Mouse (Mus musculus) heart, embryonic 15.5 days (tissue): ENCODE measurements around the gene E330017A01Rik. TPM values are rescaled to one million over a fixed set of nuclear protein-coding genes. Genes with fewer than 3 reads are reported as not detected.

Experiments used
- ATAC-seq: fragments of 200-750 bp; cut with Nextera tagmentation; replicated peaks from 2 replicates; pipeline ENCODE4 v1.8.0; 2017; ENCODE audit warnings: low read depth, moderate TSS enrichment; ENCODE audit not compliant: insufficient number of reproducible peaks, insufficient read depth, low FRiP score
- H3K27ac ChIP-seq: fragments of 300-500 bp; sonication (generic); 2 replicates; pipeline ENCODE4 v1.5.1; 2015; ENCODE audit warnings: mild to moderate bottlenecking, inconsistent platforms
- H3K27me3 ChIP-seq: fragments of 300-500 bp; sonication (generic); 2 replicates; pipeline ENCODE4 v1.6.1; 2015; ENCODE audit warnings: inconsistent platforms
- H3K36me3 ChIP-seq: fragments of 300-500 bp; sonication (generic); 2 replicates; pipeline ENCODE4 v1.6.1; 2015; ENCODE audit warnings: mild to moderate bottlenecking, inconsistent platforms
- H3K4me1 ChIP-seq: fragments of 300-500 bp; sonication (generic); replicated peaks from 2 replicates; pipeline ENCODE4 v1.6.1; 2015; ENCODE audit warnings: inconsistent platforms
- H3K4me2 ChIP-seq: fragments of 300-500 bp; sonication (generic); 2 replicates; pipeline ENCODE4 v1.6.1; 2015; ENCODE audit warnings: inconsistent platforms, mild to moderate bottlenecking, moderate library complexity
- H3K4me3 ChIP-seq: fragments of 300-500 bp; sonication (generic); 2 replicates; pipeline ENCODE4 v1.5.1; 2015; ENCODE audit warnings: mild to moderate bottlenecking, inconsistent platforms
- H3K9ac ChIP-seq: fragments of 300-500 bp; sonication (generic); 2 replicates; pipeline ENCODE4 v1.6.1; 2015; ENCODE audit warnings: mild to moderate bottlenecking, inconsistent platforms
- H3K9me3 ChIP-seq: fragments of 300-500 bp; sonication (generic); replicated peaks from 2 replicates; pipeline ENCODE4 v1.6.1; 2016; ENCODE audit warnings: inconsistent platforms
- WGBS: fragments of 180-500 bp; shearing (Covaris S2); methylation state at CpG from one replicate; pipeline ENCODE4 v1.1.7; 2015; ENCODE audit warnings: mixed read lengths; 5-methylcytosine and 5-hydroxymethylcytosine counted together
- polyA plus RNA-seq: library from polyadenylated mRNA; unstranded; fragments of >200 nt; fragmentation: Nextera tagmentation; extraction: Ambion mirVana; gene quantifications from 2 replicates; pipeline ENCODE4 v1.2.1, GENCODE M21; 2015

Gene E330017A01Rik
- polyA plus RNA-seq, 1 experiment from 2014 or later, result not detected

DNA sequence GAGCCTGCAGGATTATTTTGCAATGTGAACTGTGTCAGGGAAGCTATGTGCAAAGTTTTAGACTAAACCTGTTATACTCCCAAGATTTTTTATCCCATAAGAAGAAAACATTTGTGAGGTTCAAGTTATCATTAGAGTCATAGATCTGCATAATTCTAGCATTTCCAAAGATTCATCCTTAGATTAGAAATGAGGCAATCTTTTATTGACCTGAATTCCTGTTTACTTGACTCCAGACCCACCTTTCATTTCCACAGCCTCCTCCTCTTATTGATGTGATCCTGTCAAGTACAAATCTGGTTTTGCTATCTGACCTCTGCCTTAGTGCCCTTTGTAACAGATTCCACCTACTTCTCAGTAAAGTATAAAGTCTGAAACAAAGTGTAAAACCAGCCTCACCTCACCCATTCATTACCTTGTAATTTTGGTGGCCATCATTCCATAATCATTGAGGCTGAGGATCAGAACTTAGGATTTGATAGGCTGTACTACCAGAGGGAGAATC lies 23.8 kb upstream of the E330017A01Rik start:
- Histone ChIP-seq H3K9me3 (no peaks in the 10 kb centered on the region), H3K27ac (no peak overlapping the region), H3K9ac (no peak overlapping the region), H3K4me3 (no peak overlapping the region), H3K36me3 (no peaks in the 10 kb centered on the region), H3K27me3 (no peaks in the 10 kb centered on the region), H3K4me1 (no peaks in the 10 kb centered on the region), H3K4me2 (no peak overlapping the region)
- no peak for ATAC-seq

DNA sequence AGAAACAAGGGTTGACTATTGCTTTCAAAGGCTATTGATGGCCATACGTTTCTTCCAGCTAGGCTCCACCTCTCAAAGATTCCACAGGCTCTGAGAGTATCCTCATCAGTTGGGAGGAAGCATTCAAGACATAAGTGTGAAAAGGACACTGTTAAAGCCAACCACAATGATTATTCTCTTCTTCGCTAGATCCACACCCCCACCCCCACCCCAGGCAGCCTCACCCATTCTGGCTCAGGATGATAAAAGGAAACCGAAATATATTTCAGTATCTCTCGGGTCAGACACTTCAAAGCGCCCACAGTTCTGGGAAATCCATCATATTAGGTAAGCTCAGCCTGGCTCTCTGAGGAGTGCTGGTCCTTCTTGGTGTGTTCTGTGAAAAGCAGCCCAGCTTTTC lies 23.3 kb upstream of the E330017A01Rik start:
- H3K9ac ChIP-seq, result no peak overlapping the region
- no peaks in the 10 kb centered on the region for H3K27me3 ChIP-seq
- 56% methylated on average over 5 of the region's 5 CpGs for WGBS
- H3K36me3 ChIP-seq, result no peaks in the 10 kb centered on the region
- H3K4me1 ChIP-seq, result no peaks in the 10 kb centered on the region
- no peak overlapping the region for H3K27ac ChIP-seq
- ATAC-seq, result no peak
- no peaks in the 10 kb centered on the region for H3K9me3 ChIP-seq
- H3K4me2 ChIP-seq, result no peak overlapping the region
- H3K4me3 ChIP-seq, result no peak overlapping the region

DNA sequence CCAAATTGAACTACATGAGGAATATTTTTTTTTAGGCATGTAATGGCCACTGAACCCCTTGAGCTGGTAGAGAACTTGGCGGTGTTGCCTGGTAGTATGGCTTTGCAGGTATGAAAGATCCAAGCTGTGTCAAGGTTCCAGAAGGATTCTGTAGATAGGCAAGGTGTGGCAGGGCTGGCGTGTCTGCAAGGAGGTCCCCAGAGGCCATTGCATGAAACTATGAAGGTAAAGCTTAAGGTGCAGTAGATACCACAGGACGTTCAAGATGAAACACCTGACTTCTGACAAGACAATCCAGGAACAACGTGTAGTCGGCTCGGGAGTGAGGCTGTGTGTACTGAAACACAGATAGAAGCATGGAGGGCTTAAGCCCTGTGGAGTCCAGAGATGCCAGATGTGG lies 20.1 kb upstream of the E330017A01Rik start:
- Histone ChIP-seq H3K4me1 (no peaks in the 10 kb centered on the region), H3K4me3 (no peak overlapping the region), H3K27ac (no peak overlapping the region), H3K4me2 (no peak overlapping the region), H3K27me3 (no peaks in the 10 kb centered on the region), H3K9me3 (no peaks in the 10 kb centered on the region), H3K36me3 (no peaks in the 10 kb centered on the region), H3K9ac (no peak overlapping the region)
- no peak for ATAC-seq
- 81% methylated on average over 6 of the region's 6 CpGs for WGBS

DNA sequence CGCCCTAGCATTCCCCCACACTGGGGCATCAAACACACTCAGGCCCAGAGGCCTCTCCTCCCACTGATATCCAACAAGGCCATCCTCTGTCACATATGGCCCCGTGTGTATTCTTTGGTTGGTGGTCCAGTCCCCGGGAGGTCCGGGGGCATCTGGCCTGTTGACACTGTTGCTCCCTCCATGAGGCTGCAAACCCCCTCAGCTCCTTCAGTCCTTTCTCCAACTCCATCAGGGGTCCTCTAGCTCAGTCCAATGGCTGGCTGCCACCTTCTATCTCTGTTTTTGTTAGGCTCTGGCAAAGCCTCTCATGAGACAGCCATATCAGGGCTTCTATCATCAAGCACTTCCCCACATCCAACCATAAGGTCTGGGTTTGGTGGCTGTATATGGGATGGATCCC lies 18.0 kb upstream of the E330017A01Rik start:
- Histone ChIP-seq H3K27ac (no peak overlapping the region), H3K4me1 (no peaks in the 10 kb centered on the region), H3K4me2 (no peak overlapping the region), H3K27me3 (no peaks in the 10 kb centered on the region), H3K9me3 (no peaks in the 10 kb centered on the region), H3K36me3 (no peaks in the 10 kb centered on the region), H3K4me3 (no peak overlapping the region), H3K9ac (no peak overlapping the region)
- no peak for ATAC-seq
- 72% methylated on average over 4 of the region's 4 CpGs for WGBS

DNA sequence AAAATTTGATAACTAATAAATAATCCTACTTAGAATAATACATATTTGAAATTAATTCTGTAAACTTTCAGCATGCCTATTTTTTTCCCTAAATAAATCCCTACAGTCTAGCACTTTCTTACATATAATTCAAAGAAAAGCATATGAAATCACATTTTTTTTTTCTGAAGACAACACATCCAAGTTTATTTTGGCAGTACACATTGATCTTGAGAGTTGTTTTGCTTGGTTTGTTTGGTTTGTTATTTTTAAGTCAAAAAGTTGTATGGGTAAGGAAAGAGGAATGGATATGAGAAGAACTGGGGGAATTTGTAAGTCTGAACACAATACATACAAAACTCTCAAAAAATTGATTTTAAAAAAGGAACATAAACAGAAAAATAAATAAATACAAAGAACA lies 17.2 kb upstream of the E330017A01Rik start:
- no peaks in the 10 kb centered on the region for H3K9me3 ChIP-seq
- H3K4me3 ChIP-seq, result no peak overlapping the region
- no peak overlapping the region for H3K27ac ChIP-seq
- no peaks in the 10 kb centered on the region for H3K4me1 ChIP-seq
- ATAC-seq, result no peak
- H3K27me3 ChIP-seq, result no peaks in the 10 kb centered on the region
- no peak overlapping the region for H3K4me2 ChIP-seq
- H3K36me3 ChIP-seq, result no peaks in the 10 kb centered on the region
- H3K9ac ChIP-seq, result no peak overlapping the region

DNA sequence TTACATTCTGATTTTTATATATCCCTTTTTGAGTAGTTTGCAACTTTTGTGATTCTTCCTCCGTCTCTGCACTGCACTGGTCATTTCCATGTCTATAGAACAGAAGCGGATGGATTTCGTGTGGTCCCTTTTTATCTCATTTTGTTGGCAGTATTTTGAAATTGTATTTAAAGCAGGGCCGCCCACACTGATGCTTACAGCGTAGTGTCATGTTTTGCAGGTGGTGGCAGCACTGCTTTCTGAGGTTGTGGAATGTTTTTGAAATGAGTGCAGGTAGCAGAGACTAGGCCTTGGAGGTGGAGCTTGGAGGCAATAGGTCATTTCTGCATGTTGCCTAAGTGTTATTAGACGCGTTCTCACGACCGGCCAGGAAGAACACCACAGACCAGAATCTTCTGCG lies 11.4 kb upstream of the E330017A01Rik start:
- Histone ChIP-seq H3K9ac (no peak overlapping the region), H3K4me3 (no peak overlapping the region), H3K36me3 (no peaks in the 10 kb centered on the region), H3K4me2 (no peak overlapping the region), H3K4me1 (no peaks in the 10 kb centered on the region), H3K27me3 (no peaks in the 10 kb centered on the region), H3K27ac (no peak overlapping the region), H3K9me3 (no peaks in the 10 kb centered on the region)
- no peak for ATAC-seq
- 90% methylated on average over 10 of the region's 10 CpGs for WGBS

DNA sequence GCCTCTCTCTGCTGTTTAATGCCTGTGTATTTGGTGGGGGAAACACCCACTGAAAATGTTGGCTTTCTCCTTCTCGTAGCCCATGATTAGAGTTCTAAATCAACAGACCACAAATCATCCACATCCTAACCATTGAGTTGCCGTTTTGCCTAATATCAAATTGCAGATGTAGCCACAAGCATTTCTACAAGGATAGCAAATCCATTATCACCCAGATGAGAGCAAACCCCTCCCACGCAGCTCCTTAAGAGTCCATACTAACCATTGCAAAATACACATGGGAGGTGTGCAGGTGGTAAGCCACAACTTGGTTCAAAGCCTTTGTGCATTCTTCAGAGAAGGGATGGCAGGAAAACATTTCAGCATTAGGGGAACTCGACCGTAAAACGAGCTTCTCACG lies 523 bp downstream of the E330017A01Rik start:
- no peak for ATAC-seq
- Histone ChIP-seq H3K27ac (no peak overlapping the region), H3K27me3 (no peaks in the 10 kb centered on the region), H3K9me3 (no peaks in the 10 kb centered on the region), H3K4me2 (no peak overlapping the region), H3K4me3 (no peak overlapping the region), H3K36me3 (no peaks in the 10 kb centered on the region), H3K4me1 (no peaks in the 10 kb centered on the region), H3K9ac (no peak overlapping the region)
- 81% methylated on average over 7 of the region's 7 CpGs for WGBS

DNA sequence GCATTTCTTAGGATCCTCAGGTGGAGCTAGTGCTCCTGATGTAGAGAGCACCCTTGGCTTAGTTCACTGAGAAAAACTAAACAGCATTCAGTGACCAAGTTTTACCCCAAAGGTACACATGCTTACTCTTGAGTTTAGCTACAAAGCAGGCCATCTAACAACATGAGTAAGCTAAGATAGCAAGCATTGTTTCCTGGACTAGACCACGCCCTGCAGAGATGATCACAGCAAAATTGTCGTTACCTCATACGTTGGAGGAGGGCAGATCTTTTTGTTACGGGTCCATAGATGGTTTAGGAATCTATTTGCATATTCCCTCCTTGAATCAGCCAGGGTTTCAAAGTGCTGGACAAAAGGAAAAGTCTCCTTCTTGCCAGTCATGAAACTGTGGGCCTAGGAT lies 1.1 kb downstream of the E330017A01Rik start:
- no peak overlapping the region for H3K9ac ChIP-seq
- H3K27ac ChIP-seq, result no peak overlapping the region
- no peaks in the 10 kb centered on the region for H3K27me3 ChIP-seq
- no peak for ATAC-seq
- no peak overlapping the region for H3K4me3 ChIP-seq
- no peak overlapping the region for H3K4me2 ChIP-seq
- H3K9me3 ChIP-seq, result no peaks in the 10 kb centered on the region
- 78% methylated on average over 4 of the region's 4 CpGs for whole genome bisulfite sequencing
- no peaks in the 10 kb centered on the region for H3K4me1 ChIP-seq
- H3K36me3 ChIP-seq, result no peaks in the 10 kb centered on the region

DNA sequence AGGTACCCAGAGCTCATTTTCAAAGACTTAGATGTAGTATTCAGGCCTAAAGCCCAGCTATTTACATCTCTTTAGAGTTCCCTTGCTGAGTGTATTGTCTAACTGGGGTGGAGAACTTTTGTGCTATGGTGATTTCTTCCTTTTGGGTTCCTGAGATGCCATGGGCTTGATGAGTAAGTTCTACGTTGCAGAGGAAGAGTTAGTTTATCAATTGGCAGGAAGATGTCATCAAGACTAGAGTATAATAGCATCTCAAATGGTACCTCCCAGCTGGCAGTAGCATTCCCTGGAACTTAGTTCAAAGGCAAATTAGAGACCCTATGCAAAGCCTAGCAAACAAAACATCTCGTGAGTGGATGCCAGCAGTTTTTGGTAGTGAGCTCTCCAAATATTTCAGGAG lies 2.7 kb downstream of the E330017A01Rik start:
- no peak for ATAC-seq
- H3K4me2 ChIP-seq, result no peak overlapping the region

DNA sequence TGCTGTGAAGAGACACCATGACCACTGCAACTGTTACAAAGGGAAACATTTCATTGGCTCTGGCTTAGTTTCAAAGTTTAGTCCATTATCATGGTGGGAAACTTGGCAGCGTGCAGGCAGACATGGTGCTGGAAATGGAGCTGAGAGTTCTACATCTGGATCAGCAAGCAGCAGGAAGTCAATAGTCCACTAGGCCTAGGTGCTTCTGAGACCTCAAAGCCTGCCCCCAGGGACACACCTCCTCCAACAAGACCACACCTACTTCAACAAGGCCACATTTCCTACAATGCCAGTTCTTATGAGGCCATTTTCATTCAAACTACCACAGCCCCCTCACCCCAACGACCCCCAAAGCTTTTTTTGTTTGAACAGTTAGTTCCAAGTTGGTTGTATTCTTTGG lies 8.8 kb downstream of the E330017A01Rik start:
- no peak overlapping the region for H3K9ac ChIP-seq
- H3K27me3 ChIP-seq, result no peaks in the 10 kb centered on the region
- H3K4me2 ChIP-seq, result no peak overlapping the region
- no peaks in the 10 kb centered on the region for H3K9me3 ChIP-seq
- no peaks in the 10 kb centered on the region for H3K36me3 ChIP-seq
- no peaks in the 10 kb centered on the region for H3K4me1 ChIP-seq
- H3K4me3 ChIP-seq, result no peak overlapping the region
- no peak for ATAC-seq
- H3K27ac ChIP-seq, result no peak overlapping the region
- WGBS, result 57% methylated on average over 2 of the region's 2 CpGs

More for the DNA sequence above, 2.7 kb downstream of the E330017A01Rik start:
- Histone ChIP-seq H3K4me1 (no peaks in the 10 kb centered on the region), H3K4me3 (no peak overlapping the region), H3K36me3 (no peaks in the 10 kb centered on the region), H3K9ac (no peak overlapping the region), H3K27ac (no peak overlapping the region), H3K9me3 (no peaks in the 10 kb centered on the region), H3K27me3 (no peaks in the 10 kb centered on the region)
- 46% methylated on average over 2 of the region's 2 CpGs for WGBS

DNA sequence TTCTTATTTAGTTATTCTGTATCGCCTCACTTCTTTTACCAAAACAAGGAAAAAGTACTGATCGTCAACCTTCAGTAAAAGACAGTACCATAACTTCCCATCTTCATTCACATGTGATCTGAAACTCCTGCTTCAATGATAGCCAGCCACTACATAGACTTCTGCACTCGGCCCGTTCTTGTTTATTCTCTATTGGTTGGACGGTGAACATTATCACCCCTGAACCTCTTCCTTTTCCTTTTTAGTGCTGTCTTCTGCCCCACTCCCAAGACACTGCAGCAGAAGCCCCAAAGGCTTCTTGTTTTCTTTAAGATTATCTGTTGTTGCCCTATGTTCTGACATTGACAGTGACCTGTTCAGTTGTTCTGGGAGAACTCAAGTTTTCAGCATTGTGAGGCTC lies 9.6 kb downstream of the E330017A01Rik start:
- Histone ChIP-seq H3K27ac (no peak overlapping the region), H3K36me3 (no peaks in the 10 kb centered on the region), H3K9ac (no peak overlapping the region), H3K4me2 (no peak overlapping the region), H3K9me3 (no peaks in the 10 kb centered on the region), H3K4me3 (no peak overlapping the region), H3K4me1 (no peaks in the 10 kb centered on the region), H3K27me3 (no peaks in the 10 kb centered on the region)
- WGBS, result 77% methylated on average over 5 of the region's 5 CpGs
- ATAC-seq, result no peak

DNA sequence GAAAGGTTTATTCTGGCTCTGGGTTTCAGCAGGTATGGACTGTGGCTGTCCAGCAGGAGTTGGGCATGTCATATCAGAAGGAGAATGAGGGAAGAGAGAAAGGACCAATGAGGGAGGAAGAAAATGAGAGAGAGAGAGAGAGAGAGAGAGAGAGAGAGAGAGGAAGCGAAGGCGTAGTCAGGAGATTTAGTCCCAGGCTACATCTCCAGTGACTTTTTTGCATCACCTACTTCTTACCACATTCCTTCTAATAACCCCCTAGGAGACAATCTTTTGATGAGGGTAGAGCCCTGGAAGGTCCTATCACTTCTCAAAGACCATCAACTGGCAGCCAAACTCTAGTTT lies 10.2 kb downstream of the E330017A01Rik start:
- no peak overlapping the region for H3K4me2 ChIP-seq
- no peak overlapping the region for H3K9ac ChIP-seq
- no peaks in the 10 kb centered on the region for H3K4me1 ChIP-seq
- 94% methylated on average over 2 of the region's 2 CpGs for WGBS
- no peak overlapping the region for H3K4me3 ChIP-seq
- no peak overlapping the region for H3K27ac ChIP-seq
- ATAC-seq, result no peak
- H3K9me3 ChIP-seq, result no peaks in the 10 kb centered on the region
- no peaks in the 10 kb centered on the region for H3K36me3 ChIP-seq
- H3K27me3 ChIP-seq, result no peaks in the 10 kb centered on the region
